Mouse (Mus musculus) liver, postnatal 0 days (tissue): ENCODE measurements around the gene Prr15l. TPM values are rescaled to one million over a fixed set of nuclear protein-coding genes. Genes with fewer than 3 reads are reported as not detected.

Source experiments
- ATAC-seq: fragments of 200-750 bp; cut with Nextera tagmentation; 2 replicates; pipeline ENCODE4 v1.8.0; 2017; ENCODE audit warnings: mild to moderate bottlenecking, moderate library complexity
- DNase-seq: peaks from one replicate; pipeline ENCODE4 v3.0.0-alpha.2; 2016
- H3K27ac ChIP-seq: fragments of 300-500 bp; sonication (generic); 2 replicates; pipeline ENCODE4 v1.5.1; 2014; ENCODE audit warnings: antibody characterized with exemption, moderate library complexity, mild to moderate bottlenecking, low read depth
- H3K27me3 ChIP-seq: fragments of 300-500 bp; sonication (generic); 2 replicates; pipeline ENCODE4 v1.6.1; 2014; ENCODE audit warnings: low read length, control low read depth, mixed read lengths; ENCODE audit not compliant: insufficient read depth
- H3K36me3 ChIP-seq: fragments of 300-500 bp; sonication (generic); replicated peaks from 2 replicates; pipeline ENCODE4 v1.6.1; 2014; ENCODE audit warnings: mild to moderate bottlenecking, control low read depth, low read length, moderate library complexity, mixed read lengths; ENCODE audit not compliant: insufficient read depth
- H3K4me1 ChIP-seq: fragments of 300-500 bp; sonication (generic); 2 replicates; pipeline ENCODE4 v1.6.1; 2014; ENCODE audit warnings: antibody characterized with exemption, mild to moderate bottlenecking, control low read depth; ENCODE audit not compliant: insufficient read depth
- H3K4me2 ChIP-seq: fragments of 300-500 bp; sonication (generic); 2 replicates; pipeline ENCODE4 v1.6.1; 2014; ENCODE audit warnings: low read depth, mild to moderate bottlenecking, low read length, moderate library complexity, mixed read lengths
- H3K4me3 ChIP-seq: fragments of 300-500 bp; sonication (generic); 2 replicates; pipeline ENCODE4 v1.5.1; 2014; ENCODE audit warnings: low read depth, low read length
- H3K9ac ChIP-seq: fragments of 300-500 bp; sonication (generic); replicated peaks from 2 replicates; pipeline ENCODE4 v1.6.1; 2014; ENCODE audit warnings: mild to moderate bottlenecking, moderate library complexity
- H3K9me3 ChIP-seq: fragments of 300-500 bp; sonication (generic); 2 replicates; pipeline ENCODE4 v1.6.1; 2016; ENCODE audit warnings: mild to moderate bottlenecking, control low read depth, low read length, mixed read lengths
- CTCF ChIP-seq: sonication (generic); IDR thresholded peaks from 2 replicates; pipeline ENCODE4 v1.5.1; 2016; ENCODE audit warnings: antibody characterized with exemption, low read depth
- EP300 ChIP-seq: IDR thresholded peaks from 2 replicates; pipeline ENCODE4 v1.6.1; 2016; ENCODE audit warnings: antibody characterized with exemption, low read depth, mild to moderate bottlenecking
- WGBS: fragments of 180-500 bp; shearing (Covaris S2); extraction: QIAGEN DNeasy Blood & Tissue Kit; methylation state at CpG from one replicate; pipeline ENCODE4 v1.1.7; 2014; ENCODE audit not compliant: insufficient replicate concordance; 5-methylcytosine and 5-hydroxymethylcytosine counted together
- polyA plus RNA-seq: library from polyadenylated mRNA; unstranded; fragments of >200 nt; fragmentation: Nextera tagmentation; extraction: Ambion mirVana; gene quantifications from 2 replicates; pipeline ENCODE4 v1.2.1, GENCODE M21; 2015

Prr15l gene
- polyA plus RNA-seq, 1 experiment from 2014 or later = 10.1 TPM

GRCm38 (mm10) chr11:96926587-96926986, 1.3 kb upstream of the Prr15l start:
- H3K36me3 ChIP-seq = no peaks in the 10 kb centered on the region
- H3K4me1 ChIP-seq = peaks cover 29% of the 10 kb centered on the region
- no peak overlapping the region for H3K4me3 ChIP-seq
- DNase-seq (no peak), ATAC-seq (peak; percentile 90)
- no peaks in the 10 kb centered on the region for H3K9me3 ChIP-seq
- H3K9ac ChIP-seq = no peak overlapping the region
- TF ChIP-seq EP300 = peak; percentile 91
- TF ChIP-seq CTCF = peak; percentile 56
- 56% methylated on average over 5 of the region's 5 CpGs for WGBS
- H3K27ac ChIP-seq = peak overlapping the region; percentile 88
- H3K4me2 ChIP-seq = no peak overlapping the region
- no peaks in the 10 kb centered on the region for H3K27me3 ChIP-seq

GRCm38 (mm10) chr11:96928691-96929090, 787 bp downstream of the Prr15l start:
- Histone ChIP-seq H3K27me3 (no peaks in the 10 kb centered on the region), H3K27ac (no peak overlapping the region), H3K9ac (no peak overlapping the region), H3K9me3 (no peaks in the 10 kb centered on the region), H3K4me3 (no peak overlapping the region), H3K4me2 (no peak overlapping the region; the same call in 1 of the 2 replicates), H3K4me1 (peaks cover 35% of the 10 kb centered on the region), H3K36me3 (no peaks in the 10 kb centered on the region)
- 30% methylated on average over 5 of the region's 5 CpGs for WGBS
- no peak for DNase-seq
- TF ChIP-seq CTCF = no peak
- no peak for TF ChIP-seq EP300
- no peak for ATAC-seq

- Histone ChIP-seq H3K9me3 (no peaks in the 10 kb centered on the region), H3K9ac (peak overlapping the region; percentile 45), H3K4me2 (peak overlapping the region; percentile 52), H3K36me3 (no peaks in the 10 kb centered on the region), H3K27ac (peak overlapping the region; percentile 37; the same call in 1 of the 2 replicates), H3K27me3 (no peaks in the 10 kb centered on the region), H3K4me1 (peaks cover 35% of the 10 kb centered on the region), H3K4me3 (peak overlapping the region; percentile 18)
- no peak for DNase-seq
- 51% methylated on average over 13 of the region's 13 CpGs for WGBS
- ATAC-seq = no peak
- TF ChIP-seq CTCF = no peak
- TF ChIP-seq EP300 = no peak
Observed at GRCm38 (mm10) chr11:96929096-96929765, 1.3 kb downstream of the Prr15l start.

GRCm38 (mm10) chr11:96929766-96930331, 1.9 kb downstream of the Prr15l start:
- peak; percentile 12; the same call in 1 of the 2 replicates for ATAC-seq
- peak overlapping the region; percentile 37; the same call in 1 of the 2 replicates for H3K27ac ChIP-seq
- peak overlapping the region; percentile 45 for H3K9ac ChIP-seq
- H3K4me2 ChIP-seq = peak overlapping the region; percentile 52
- WGBS = 38% methylated on average over 9 of the region's 9 CpGs
- H3K4me3 ChIP-seq = peak overlapping the region; percentile 18; the same call in 1 of the 2 replicates
- TF ChIP-seq CTCF (no peak), EP300 (no peak)
- H3K4me1 ChIP-seq = peaks cover 36% of the 10 kb centered on the region
- no peaks in the 10 kb centered on the region for H3K36me3 ChIP-seq
- no peaks in the 10 kb centered on the region for H3K9me3 ChIP-seq
- no peaks in the 10 kb centered on the region for H3K27me3 ChIP-seq
- no peak for DNase-seq

- Histone ChIP-seq H3K36me3 (no peaks in the 10 kb centered on the region), H3K4me2 (no peak overlapping the region), H3K9me3 (no peaks in the 10 kb centered on the region), H3K27me3 (no peaks in the 10 kb centered on the region), H3K9ac (peak overlapping the region; percentile 35), H3K4me3 (no peak overlapping the region), H3K27ac (0 out of 2 replicates have a peak overlapping the region, but pooled peaks have one; percentile 8), H3K4me1 (peaks cover 28% of the 10 kb centered on the region)
- no peak for TF ChIP-seq EP300
- TF ChIP-seq CTCF = no peak
- 66% methylated on average over 8 of the region's 8 CpGs for WGBS
- ATAC-seq = no peak
- DNase-seq = no peak
Observed at GRCm38 (mm10) chr11:96931327-96932062, 3.6 kb downstream of the Prr15l start.
